Mouse (Mus musculus) spleen, postnatal 14 days (tissue): ENCODE results near the gene Krt87.

Experiments
- DNase-seq, 2 experiments: peaks; one replicate each; pipeline ENCODE4 v3.0.0; 2021 to 2022; ENCODE audit warnings: low spot score in 2 of 2

Krt87 gene

DNA sequence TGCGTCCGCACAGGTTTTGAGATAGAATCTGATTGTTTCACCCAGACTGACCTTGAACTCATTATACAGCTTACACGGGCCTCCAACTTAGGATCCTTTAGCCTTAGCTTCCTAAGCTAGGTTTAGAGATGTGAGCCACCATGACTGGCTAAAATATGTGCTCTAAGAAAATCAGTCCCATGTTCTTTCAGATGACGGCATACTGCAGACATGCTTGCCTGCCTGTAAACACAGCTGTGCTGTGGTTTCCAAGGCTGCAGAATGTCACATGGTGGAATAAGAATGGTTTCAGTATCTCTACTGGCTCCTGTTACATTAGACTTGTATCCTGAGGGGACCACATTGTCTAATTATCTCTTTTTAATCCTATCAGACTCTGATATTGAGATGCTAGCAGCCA, 19.7 kb downstream of the Krt87 start:
- no peak for DNase-seq

- DNase-seq, result no peak
Measured at GRCm38 (mm10) chr15:101414807-101415565, 23.6 kb downstream of the Krt87 start.

GRCm38 (mm10) chr15:101413916-101414635, 24.5 kb downstream of the Krt87 start:
- DNase-seq, result no peak

- no peak for DNase-seq
Measured at GRCm38 (mm10) chr15:101412188-101412587, 26.4 kb downstream of the Krt87 start.

GRCm38 (mm10) chr15:101410775-101411174, 27.8 kb downstream of the Krt87 start, which contains the start of gene Krt7:
Gene Krt7 (plus strand): TSS chr15:101411043.
- no peak for DNase-seq

DNA sequence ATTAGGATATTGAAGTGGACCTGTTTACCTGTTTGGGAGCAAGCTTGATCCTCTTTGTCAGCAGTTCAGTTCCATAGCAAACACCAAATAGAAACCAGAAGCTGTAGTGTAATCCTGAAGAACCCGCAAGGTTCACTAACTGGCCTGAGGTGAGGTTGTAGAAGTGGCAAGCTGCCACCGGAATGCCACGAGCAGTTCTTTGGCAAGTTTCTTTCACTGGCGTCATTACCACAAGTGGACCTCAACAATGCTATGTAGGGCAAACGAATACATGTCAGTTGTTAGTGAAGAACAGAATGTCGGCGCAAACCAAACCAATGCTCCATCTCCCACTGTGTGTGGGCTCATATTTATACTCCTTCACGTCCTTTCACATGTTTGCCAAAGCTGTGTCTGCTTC, 40.3 kb downstream of the Krt87 start:
- DNase-seq, result no peak

DNA sequence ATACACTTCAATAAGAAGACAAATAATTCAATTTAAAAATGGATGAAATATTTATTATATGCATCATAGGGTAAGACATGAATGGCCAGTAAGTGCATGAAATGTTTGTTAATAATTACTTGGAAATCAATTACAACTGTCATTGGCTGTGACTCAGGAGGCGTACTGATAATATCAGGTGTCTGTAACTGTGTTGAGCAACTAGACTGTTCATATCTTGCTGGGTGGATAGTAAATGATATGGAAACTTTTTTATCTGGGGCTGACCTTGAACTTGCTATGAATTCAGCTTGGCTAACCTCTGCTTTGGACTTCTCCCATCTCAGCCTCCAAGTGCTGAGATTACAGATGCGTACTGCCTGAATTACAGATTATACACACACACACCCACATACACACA, 40.9 kb downstream of the Krt87 start:
- no peak for DNase-seq

DNA sequence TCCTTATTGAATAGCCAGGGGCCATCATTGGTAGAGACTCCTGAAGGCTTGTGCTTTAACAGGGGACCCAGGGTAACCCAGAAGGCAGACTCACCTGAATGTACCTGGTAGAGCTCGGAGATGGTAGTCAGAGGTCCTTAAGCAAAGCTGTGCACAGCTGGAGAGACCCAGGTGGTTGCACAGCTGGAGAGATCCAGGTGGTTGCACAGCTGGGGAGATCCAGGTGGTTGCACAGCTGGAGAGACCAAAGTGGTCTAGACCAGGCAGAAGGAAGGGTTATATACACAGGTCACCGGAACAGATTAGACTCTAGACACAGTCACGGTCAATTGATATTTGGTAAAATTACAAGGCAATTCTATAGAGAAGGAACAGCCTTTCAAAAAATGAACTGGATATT, 41.7 kb downstream of the Krt87 start:
- no peak for DNase-seq

DNA sequence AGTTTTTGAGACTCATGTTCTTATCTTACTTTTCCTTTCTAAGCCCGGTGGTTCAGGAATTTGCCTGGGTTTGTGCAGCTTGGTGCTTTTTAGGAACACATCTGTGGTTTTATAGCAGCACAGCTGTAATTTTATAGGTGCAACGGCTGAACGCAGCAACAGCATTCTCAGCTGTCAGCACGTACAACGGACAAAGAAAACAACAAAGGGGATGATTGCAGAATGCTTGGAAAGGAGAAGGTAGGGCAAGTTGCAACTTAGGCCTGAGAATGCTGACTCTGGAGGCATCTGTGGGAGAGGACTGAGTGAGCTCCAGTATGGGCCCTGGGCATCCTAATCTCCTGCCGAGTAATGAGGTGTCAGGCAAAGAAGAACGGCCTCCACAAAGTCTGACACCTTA, 42.1 kb downstream of the Krt87 start:
- no peak for DNase-seq

DNA sequence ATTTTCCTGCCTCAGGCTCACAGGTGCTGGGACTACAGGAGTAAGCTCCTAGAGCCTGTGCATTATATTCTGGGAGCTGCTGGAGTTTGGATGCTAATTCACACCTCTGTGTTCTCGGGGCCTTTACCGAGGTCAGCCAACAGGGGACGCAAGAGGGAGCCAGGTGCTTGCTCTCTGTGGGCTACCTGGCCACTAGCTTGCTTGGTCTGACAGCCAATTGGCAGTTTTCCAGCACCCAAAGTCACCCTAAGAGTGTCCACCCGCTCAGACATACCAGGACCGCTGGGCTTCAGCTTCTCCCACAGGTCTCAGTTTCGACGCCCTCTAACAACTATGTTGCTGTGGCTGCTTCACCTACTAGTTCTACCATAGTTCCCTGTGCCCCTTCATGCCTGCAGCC, 43.7 kb downstream of the Krt87 start:
- DNase-seq, result no peak

DNA sequence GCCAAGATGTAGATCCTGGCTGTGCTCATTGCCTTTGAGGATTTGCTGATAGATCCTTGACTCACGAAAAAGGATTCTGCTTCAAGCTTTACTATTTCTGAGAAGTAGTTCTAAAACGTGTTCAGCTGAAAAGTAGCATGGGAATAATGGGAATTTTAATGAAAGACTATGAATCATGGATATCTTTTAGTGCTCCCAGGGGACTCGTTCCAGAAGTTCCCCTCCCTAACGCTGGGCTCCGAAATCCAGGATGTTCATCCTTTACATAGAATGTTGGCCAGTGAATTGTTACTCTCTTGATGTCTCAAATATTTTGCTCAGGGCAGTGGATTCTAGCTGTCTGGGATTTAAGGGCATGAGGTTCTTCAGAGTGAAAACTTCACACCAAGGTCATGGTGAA, 46.4 kb downstream of the Krt87 start:
- no peak for DNase-seq

DNA sequence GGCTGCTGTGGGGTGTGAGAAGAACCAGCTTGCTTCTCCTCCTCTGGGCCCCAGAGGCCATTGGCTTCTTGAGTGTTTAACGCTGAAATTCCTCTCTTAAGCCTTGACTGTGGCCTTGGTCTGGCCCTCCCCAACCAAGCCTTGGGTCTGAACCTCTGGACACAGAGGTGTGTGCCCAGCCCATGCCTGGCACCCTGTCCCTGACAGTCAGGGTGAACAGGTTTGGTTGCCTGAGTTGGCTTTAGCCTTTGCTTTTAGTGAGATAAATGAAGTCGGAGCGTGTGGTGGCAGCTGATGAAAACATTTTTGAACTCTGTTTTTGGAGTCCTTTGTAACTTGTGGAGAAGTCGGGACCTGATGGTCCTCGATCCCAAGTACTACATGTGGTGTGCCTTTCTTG, 48.4 kb downstream of the Krt87 start:
- no peak for DNase-seq

DNA sequence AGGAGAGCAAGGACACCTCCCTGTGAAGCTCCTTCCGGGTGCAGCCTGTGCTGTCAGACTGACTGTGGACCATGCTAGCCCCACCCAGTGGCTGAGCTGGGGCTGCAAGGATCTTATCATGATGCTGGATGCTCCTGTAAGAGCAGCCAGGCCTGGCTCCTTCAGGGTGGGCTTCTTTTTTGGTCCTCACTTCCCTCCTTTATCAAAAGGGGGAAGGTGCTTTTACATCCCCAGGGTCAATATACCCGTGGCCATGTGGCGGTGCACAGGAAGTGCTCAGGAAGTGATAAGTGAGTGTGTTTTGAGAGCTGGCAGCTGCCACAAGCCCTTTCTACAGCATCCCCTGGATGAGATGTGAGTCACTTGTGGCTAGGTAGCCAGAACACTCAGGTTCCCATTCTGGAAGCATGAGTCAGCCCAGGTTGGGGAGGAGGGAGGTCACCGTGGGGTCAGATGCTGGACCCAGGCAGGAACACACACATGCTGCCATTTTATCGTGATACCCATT, 50.5 kb downstream of the Krt87 start:
- DNase-seq, result no peak

DNA sequence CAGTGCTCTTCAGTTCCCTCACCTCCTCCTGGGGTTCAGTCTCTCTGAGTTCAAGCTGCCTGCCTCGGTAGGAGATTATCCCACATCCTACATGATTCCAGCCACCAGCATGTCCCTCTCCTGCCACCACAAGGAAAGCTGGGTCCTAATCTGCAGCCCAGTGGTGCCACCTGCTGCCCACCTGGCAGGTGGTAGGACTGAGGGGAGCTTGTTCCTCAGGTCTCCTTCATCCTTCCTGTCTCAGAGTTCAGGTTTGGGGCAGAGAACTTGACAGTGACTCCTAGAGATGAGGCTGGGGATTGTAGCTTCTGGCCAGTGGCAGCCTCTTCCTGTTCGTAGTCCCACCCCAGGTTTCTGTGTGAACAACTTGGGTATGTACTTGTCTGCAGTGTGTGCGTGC, 51.4 kb downstream of the Krt87 start:
- DNase-seq, result no peak

GRCm38 (mm10) chr15:101385064-101385463, 53.5 kb downstream of the Krt87 start:
- no peak for DNase-seq

DNA sequence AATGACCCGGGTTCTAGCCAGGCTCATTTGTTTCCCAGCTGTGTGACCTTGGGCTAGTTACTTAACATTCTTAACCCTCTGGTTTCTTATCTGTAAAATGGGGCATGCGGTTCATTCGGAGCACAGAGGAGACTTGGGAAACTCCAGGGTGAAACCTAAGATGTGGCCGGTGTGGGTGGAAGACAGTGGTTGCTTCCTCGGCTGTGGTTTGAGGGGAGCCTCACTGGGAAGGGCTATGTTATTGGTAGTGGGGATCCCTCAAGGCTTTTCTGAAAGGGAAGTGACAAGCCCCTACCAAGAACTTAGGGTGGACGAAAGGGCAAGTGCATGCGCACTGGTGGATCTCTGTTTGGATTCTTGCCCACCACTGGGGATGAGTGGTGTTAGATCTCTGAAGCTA, 54.0 kb downstream of the Krt87 start:
- DNase-seq, result no peak

- no peak for DNase-seq
Measured at GRCm38 (mm10) chr15:101382811-101383210, 55.8 kb downstream of the Krt87 start.

DNA sequence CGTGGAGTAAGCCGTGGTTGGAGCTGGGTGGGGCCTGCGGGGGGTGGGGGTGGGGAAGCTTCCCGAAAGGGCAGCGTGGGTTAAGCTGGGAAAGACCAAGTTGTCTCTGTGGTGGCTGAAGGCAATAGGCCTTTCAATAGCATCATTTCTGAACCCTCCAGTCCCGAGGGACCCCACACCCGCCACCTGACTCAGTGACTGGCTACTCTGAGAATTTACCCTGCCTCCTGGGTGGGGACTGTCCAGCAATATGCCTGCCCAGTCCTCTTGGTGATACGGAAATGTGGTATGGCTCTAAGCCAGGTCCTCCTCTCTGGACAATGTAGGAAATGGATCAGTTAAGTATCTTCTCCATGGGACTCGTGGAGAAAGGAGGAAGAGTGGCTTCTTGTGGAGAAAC, 56.8 kb downstream of the Krt87 start:
- DNase-seq, result no peak
